Mouse (Mus musculus) monocyte, adult 59 days (primary cell): Measurements from ENCODE around the gene Zeb2. TPM values are rescaled to one million over a fixed set of nuclear protein-coding genes. Genes with fewer than 3 reads are reported as not detected.

Experiments
- total RNA-seq, 2 experiments: library from RNA; stranded (reverse); gene quantifications; one replicate each; pipeline ENCODE4 v1.2.4; 2023

Zeb2 gene
- 100 to 1,000 TPM; 957 to 958 TPM for total RNA-seq

GRCm38 (mm10) chr2:45117087-45117561, at the start of gene Zeb2:
Zeb2 (minus strand) TSS chr2:45117395.

Other genes starting within 250 kb of the Zeb2 start
- gene Gtdc1, start 189.7 kb downstream of the Zeb2 start, total RNA-seq = 10 to 100 TPM; 30.2 to 30.8 TPM